Mouse (Mus musculus) gastrocnemius, postnatal 14 days (tissue): ENCODE data around the gene Gpr152. TPM values are rescaled to one million over a fixed set of nuclear protein-coding genes. Genes with fewer than 3 reads are reported as not detected.
"Not testable (repeated sequence)": the region's sequence is repeated elsewhere in the genome, so short reads cannot be mapped to it uniquely, and the experiment has no call there.

ENCODE experiments used
- DNase-seq: peaks from one replicate; pipeline ENCODE4 v3.0.0; 2021; ENCODE audit warnings: mixed read lengths
- intact Hi-C: fragments of 180-260 bp; cut with DNase I; formaldehyde crosslinking; loops from one replicate; pipeline ENCODE4 v1.15.1; 2025; ENCODE audit warnings: low total_unique reads
- total RNA-seq, 2 experiments: library from RNA; stranded (reverse); gene quantifications; 2 replicates each; pipeline ENCODE4 v1.2.3; 2021

The Gpr152 gene
- total RNA-seq, 2 experiments from 2014 or later, result not detected

DNA sequence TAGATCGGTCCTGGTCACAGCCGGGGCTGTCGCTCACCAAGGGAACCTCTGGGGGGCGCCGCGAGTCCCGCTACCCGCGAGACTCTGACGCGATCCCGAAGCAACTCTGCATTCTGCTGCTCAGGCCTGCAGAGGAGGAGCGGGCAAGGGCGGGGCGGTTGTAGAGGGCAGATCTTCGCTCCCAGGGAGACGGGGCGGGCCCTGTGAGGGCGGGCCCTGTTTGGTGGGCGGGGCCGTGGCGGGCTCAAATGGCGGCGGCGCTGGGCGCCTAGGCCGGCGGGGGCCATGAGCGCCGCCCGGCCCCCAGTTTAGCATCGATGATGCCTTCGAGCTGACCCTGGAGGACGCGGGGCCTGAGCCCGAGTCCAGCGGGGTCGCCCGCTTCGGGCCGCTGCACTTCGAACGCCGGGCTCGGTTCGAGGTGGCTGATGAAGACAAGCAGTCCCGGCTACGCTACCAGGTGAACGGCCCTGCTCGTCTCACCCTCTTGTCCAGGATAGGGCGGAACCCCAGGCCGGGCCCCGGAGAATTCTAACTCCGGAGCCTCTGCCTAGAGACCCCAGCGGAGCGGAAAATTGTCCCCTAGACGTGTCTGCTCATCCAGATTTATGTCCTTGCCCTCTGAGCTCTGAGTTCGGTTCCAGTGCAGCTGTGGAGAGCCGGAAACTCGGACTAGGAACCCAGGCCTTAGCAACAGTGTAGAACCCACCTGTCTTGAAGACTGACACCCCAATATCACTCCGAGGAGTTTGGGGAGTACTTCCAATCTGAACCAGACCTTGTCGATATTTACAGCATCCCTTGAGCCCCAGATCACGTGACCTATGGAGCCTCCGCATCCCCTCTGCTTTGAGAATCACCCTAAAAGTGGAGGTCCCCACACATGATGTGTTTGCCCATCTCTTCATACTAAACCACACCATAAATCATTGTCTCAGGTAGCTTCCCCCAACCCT is 13.6 kb upstream of the Gpr152 start, which contains the start of gene Aip:
Aip (minus strand) TSS at position 118 of the 956 bp plus-strand sequence.
- DNase-seq, result peak; percentile 99

GRCm38 (mm10) chr19:4126759-4127495 is 12.7 kb upstream of the Gpr152 start:
- intact Hi-C loops, result no loop called here
- no peak for DNase-seq

More for the DNA sequence above, 13.6 kb upstream of the Gpr152 start, which contains the start of gene Aip:
- intact Hi-C loops, result no loop called here

DNA sequence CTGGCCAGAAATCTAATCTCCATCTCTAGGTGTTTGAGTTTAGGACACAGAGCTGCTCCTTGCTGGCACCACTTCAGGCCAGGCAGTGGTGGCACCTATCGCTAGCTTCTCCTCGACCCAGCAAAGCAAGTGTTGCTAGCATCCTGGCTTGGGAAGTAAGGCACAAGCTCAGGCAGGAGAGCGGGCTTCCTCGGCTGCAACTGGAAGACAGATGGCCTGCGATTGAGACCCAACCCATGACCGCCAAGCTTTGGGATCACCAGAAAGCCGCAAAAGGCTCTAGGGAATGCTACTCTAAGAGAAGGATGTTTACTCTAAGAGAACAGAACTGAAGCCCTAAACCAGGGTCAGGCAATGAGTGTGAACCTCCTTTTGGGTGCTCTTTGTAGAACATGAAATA is 10.1 kb upstream of the Gpr152 start:
- intact Hi-C loops, result no loop called here
- no peak for DNase-seq

GRCm38 (mm10) chr19:4130106-4130505 is 9.5 kb upstream of the Gpr152 start:
- intact Hi-C loops, result no loop called here
- no peak for DNase-seq

- intact Hi-C loops, result no loop called here
- DNase-seq, result no peak
These were observed 8.5 kb upstream of the Gpr152 start for GRCm38 (mm10) chr19:4131075-4131474.

DNA sequence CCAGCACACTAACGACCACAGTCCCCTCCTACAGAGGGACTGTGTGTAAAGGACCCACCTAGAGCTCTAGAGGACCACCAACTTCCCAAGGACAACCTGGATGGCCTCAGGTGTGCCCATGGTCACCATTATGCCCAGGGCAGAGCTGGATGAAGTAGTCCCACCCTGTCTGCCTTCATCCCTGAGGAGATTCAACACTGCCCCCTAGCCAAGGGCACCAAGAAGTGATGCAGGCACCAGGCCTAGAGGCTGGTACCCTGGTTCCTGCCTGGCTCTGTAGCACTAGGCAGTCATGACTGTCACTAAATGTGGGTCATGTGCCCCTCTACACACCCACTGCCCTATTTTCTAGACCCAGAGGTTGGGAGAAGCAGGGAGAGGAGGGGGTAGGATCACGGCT is 7.8 kb upstream of the Gpr152 start:
- intact Hi-C loops, result no loop called here

DNA sequence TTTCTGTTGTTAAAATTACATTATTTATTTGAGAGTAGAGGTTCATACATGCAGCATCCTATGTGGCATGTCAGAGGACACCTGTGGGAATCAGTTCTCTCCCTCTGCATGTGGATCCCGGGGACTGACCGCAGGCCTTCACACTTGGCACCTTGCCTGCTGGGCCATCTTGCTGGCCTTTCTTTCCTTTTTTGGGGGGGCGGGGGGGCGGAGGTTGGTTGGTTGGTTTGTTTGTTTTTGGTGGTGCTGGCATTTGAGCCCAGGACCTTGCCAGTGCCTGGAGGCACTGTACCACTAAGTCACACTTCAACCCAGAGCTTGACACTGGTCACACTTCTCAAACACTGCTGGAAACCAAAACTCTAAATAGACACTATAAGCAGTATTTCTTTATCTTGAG is 5.2 kb upstream of the Gpr152 start:
- DNase-seq, result no peak
- intact Hi-C loops, result no loop called here

More for the DNA sequence above, 7.8 kb upstream of the Gpr152 start:
- DNase-seq, result no peak

- intact Hi-C loops, DNase-seq: not testable (repeated sequence)
These were observed 4.2 kb upstream of the Gpr152 start for GRCm38 (mm10) chr19:4135229-4135962.

GRCm38 (mm10) chr19:4135963-4136345 is 3.6 kb upstream of the Gpr152 start:
- DNase-seq, intact Hi-C loops: not testable (repeated sequence)

DNA sequence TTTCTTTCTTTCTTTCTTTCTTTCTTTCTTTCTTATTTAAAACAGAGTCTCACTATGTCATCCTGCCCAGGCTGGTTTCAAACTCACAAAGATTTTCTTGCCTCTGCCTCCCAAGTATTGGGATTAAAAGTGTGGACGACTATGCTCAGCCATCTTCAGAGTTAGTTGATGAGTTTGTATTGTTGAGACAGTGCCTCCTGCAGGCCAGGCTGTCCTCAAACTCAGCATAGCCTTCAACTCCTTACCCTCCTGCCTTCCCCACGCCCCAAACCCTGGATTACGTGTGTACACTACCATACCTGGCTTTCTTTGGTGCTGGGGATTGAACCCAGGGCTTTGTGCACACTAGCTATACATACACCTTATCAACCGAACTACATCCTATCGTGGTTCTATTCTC is 3.1 kb upstream of the Gpr152 start:
- intact Hi-C loops, result no loop called here
- no peak for DNase-seq

DNA sequence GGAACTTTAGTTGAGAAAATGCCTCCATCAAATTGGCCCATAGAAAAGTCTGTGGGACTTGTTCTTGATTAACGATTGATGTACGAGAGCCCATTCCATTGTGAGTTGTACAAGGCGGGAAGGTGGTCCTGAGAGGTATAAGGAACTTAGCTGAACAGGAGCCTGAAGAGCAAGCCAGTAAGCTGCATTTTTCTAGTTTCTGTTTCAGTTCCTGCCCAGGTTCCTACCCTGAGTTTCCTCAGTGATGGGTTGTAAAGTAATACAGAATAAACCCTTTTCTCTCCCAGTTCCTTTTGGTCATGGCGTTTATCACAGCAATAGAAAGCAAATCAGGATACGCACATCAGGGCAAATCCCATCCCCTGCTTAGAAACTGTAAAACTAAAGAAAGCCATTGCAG is 1.7 kb upstream of the Gpr152 start:
- no peak for DNase-seq
- intact Hi-C loops, result no loop called here

- intact Hi-C loops, result no loop called here
- DNase-seq, result no peak
These were observed 560 bp downstream of the Gpr152 start for GRCm38 (mm10) chr19:4140147-4140546.

GRCm38 (mm10) chr19:4142416-4143173 is 3.0 kb downstream of the Gpr152 start:
- no peak for DNase-seq
- intact Hi-C loops, result no loop called here

- intact Hi-C loops, result no loop called here
- no peak for DNase-seq
These were observed 4.2 kb downstream of the Gpr152 start, which contains the start of gene Cabp4 for GRCm38 (mm10) chr19:4143759-4144268. Gene Cabp4 (minus strand): TSS chr19:4144033.

DNA sequence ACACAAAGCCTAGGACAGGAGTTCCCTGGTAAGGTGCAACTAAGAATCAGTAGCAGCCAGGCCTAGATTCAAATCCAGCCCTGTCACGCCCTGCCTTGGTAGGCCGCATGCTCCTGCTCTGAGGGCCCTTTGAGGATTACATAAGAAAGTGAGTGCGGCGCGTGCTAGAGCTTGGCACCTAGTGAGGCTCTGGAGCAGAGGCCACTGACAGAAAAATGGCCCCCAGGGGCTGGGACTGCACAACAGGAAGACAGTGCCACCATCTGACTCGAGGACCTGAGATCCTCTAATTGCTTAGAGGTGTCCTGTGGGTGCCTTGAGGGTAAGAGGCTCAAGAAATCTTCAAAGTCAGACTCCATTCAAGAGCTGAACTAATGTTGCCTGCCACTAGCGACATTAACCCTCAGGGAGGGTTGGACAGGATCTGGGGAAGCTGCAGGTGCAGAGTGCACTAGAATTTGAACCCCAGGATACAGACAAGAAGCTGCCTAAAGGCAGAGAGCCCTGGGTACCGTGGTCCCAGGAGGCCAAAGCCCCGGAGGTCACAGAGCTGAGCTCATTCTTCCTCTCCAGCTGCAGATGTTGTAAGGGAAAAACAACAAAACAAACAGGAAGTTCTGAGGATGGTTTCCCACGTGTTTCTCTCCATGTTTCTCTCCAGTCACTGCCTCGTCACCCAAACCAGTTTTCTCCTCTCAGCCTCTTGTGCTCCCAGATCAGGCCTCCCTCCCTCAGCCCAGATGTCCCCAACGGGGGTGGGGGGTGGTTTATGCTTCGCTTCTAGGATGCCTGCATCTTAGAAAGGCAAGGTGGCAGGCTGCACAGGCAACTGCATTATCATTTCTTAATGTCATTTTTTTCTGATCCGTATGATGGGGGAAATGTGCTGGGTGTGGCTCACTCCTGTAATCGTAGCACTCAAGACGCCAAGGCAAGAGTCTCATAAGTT is 5.2 kb downstream of the Gpr152 start:
- intact Hi-C loops, result no loop called here
- DNase-seq, result no peak

DNA sequence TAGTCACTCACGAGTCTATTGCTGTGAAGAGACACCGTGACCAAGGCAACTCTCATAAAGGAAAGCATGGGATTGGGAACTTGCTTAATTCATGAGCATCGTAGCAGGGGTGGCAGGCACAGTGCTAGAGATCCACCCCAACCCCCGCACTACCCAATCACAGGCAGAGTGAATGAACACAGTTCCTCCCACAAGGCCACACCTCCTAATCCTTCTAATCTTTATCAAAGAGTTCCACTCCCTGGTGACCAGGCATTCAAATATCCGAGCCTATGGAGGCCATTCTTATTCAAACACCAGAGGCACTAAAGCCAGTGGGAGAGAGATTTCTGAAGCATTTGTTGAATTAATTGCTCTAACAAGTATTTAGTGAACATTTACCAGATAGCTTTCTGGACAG is 6.3 kb downstream of the Gpr152 start:
- DNase-seq, result no peak
- intact Hi-C loops, result no loop called here

DNA sequence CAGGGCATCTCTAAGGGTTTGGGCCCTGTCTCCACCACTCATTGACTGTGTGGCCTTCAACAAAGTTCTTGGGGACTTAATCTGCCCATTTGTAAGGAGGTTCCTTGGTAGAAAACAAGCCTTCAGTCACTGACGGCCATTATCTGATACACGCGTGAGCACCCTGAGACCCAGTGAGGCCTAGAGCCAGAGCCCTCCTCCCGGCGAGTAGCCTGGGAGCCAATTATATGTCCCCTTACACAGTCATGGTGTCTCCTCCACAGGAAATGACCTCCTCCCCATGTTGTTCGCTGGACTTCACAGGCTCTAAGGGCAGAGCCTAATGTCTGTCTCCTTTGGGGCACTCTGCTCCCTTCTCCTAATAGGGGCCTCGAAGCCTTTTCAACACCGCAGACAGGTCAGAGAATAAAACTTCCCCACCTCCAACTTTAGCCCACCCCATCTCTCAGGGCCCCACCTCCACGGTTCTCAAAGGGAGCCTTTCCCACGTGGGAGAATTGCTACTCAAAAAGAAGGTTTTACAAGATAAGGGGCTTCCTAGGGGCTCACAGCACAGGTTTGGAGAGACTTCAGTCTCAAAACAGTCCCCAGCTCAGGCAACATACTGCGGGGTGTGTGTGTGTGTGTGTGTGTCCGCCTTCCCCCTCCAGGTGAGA is 6.9 kb downstream of the Gpr152 start:
- DNase-seq, result no peak
- intact Hi-C loops, result no loop called here
